Mouse (Mus musculus): ENCODE measurements around the gene Brsk2. TPM values are rescaled to one million over a fixed set of nuclear protein-coding genes. Genes with fewer than 3 reads are reported as not detected.
"Not testable (repeated sequence)": the region's sequence is repeated elsewhere in the genome, so short reads cannot be mapped to it uniquely, and the experiment has no call there.

Gene Brsk2
- not detected in 2 replicates for total RNA-seq (2014; fragmentation: Nextera tagmentation)
- total RNA-seq (2017), result not detected in 2 replicates

- peak; percentile 96 for ATAC-seq (replicated peaks; ENCODE audit: poor library complexity, severe bottlenecking)
Measured at GRCm38 (mm10) chr7:141948906-141949798, at the start of gene Brsk2. TSS of gene Brsk2 (plus strand) at chr7:141949751.

DNA sequence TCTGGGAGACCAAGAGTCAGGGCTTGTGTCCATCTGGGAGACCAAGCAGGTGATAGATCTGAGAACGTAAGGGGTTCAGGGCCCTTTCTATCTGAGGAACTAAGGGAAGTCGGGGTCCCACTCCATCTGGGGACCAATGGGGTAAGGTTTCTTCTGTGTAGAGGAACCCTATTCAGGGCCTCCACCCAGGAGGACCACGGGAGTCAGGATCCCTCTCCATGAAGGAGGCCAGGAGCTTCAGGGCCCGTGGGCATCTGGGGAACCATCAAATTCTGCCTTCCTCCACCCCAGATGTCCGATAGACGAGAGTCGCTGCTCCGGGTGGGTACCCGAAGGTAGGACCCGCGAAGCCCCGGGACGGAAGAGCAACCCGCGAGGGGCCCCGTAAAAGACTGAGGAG lies 47.7 kb upstream of the Brsk2 start:
- peak; percentile 18 for ATAC-seq (replicated peaks; ENCODE audit: poor library complexity, severe bottlenecking)

- peak; percentile 89 for ATAC-seq (replicated peaks; ENCODE audit: poor library complexity, severe bottlenecking)
Measured at GRCm38 (mm10) chr7:141902269-141902729, 47.3 kb upstream of the Brsk2 start.

GRCm38 (mm10) chr7:141902791-141903190 lies 46.8 kb upstream of the Brsk2 start:
- ATAC-seq (replicated peaks; ENCODE audit: poor library complexity, severe bottlenecking), result no peak

DNA sequence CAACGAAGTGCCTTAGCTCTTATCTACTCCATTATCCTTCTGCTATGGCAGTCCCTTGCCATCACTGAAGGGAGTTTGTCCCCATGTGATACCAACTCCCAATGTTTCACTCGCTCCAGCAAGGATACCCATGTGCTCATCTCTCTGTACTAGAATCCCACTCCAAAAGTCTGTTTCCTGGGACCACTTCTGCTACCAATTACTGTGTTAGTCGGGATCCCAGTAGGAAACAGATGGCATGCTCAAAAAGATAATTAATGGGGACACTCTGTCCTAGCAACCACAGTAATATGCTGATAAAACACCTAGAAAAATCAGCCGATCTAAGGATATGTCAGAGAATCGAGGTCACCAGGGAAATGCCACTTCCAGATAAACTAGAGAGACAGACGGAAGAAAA lies 41.0 kb upstream of the Brsk2 start:
- ATAC-seq (replicated peaks; ENCODE audit: poor library complexity, severe bottlenecking), result no peak

DNA sequence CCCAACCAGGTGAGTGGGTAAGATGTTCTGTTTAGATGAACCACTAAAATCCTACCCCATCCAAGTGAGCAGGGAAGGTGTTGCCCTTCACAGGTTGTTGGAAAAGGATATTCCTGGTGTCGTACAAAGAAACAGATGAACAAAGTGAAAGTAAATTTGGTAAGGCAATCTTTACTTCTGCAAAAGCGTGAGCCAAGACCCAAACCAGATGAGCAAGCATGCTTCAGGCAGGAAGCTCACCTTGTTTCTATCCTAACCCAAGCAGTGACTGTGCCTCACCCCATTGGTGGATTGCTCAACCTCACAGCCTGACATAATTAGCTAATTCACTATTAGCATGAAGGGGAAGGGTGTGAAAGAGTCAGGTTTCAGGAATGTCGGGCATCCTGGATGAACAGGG lies 38.2 kb upstream of the Brsk2 start:
- peak; percentile 99 for ATAC-seq (replicated peaks; ENCODE audit: poor library complexity, severe bottlenecking)

GRCm38 (mm10) chr7:141918407-141918806 lies 31.1 kb upstream of the Brsk2 start, which contains the start of gene Tollip:
TSS of gene Tollip (minus strand) at chr7:141918507.
- no peak for ATAC-seq (replicated peaks; ENCODE audit: poor library complexity, severe bottlenecking)

DNA sequence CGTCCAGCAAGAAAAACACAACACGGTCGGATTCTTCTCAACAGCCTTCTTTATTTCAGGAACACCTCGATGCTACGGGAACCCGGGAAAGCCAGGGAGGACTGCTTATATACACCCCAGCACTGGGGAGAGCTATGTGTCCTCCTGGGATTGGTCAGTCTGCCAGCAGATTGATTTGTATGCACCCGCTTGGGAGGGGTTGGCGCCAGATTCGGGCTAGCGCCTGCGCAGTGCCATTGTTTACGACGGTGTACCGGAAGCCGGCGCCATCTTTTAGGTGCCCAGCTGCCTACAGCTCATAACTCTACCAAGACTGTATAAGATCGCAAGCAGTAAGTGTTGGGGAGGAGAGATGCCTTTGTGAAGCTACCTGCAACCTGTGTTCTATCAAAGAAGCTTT lies 25.4 kb upstream of the Brsk2 start:
- ATAC-seq (replicated peaks; ENCODE audit: poor library complexity, severe bottlenecking), result not testable (repeated sequence)

DNA sequence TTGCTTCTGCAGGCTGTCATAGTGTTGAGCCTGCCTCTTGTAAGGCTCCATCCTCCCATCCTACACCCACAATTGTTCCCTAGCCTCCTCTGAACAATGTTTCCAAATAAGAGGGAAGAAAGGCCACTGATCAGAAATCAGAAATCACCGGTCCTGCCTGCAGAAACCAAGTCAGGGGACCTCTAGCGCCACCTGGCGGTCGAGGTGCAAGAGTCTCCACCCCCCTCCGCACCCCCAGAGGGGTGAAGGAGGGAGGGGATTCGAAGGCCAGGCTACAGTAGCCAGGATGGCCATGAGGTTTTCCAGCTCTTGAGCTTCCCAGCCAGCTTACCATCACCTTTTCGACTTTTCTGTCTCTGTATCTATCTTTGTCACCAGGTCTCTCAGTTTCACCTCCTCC lies 24.6 kb upstream of the Brsk2 start:
- peak; percentile 79 for ATAC-seq (replicated peaks; ENCODE audit: poor library complexity, severe bottlenecking)

DNA sequence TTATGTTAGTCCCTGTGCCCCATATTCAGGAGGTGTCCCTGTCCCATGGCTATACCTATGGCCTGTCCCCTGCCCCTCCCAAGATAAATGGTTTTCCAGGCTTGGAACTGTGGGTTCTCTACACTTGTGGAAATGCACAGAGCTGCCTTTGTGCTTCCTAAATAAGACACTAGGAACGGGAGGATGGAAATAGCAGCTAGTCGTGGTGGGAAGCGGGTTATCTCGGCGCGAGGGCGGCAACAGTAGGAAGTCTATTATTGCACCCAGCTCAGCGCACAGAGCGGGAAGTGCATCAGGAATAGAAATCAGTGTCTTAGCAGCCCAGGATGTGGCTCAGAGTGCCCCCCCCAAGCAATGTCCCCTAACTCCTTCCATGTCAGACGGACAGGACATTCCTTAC lies 20.9 kb upstream of the Brsk2 start:
- no peak for ATAC-seq (replicated peaks; ENCODE audit: poor library complexity, severe bottlenecking)

DNA sequence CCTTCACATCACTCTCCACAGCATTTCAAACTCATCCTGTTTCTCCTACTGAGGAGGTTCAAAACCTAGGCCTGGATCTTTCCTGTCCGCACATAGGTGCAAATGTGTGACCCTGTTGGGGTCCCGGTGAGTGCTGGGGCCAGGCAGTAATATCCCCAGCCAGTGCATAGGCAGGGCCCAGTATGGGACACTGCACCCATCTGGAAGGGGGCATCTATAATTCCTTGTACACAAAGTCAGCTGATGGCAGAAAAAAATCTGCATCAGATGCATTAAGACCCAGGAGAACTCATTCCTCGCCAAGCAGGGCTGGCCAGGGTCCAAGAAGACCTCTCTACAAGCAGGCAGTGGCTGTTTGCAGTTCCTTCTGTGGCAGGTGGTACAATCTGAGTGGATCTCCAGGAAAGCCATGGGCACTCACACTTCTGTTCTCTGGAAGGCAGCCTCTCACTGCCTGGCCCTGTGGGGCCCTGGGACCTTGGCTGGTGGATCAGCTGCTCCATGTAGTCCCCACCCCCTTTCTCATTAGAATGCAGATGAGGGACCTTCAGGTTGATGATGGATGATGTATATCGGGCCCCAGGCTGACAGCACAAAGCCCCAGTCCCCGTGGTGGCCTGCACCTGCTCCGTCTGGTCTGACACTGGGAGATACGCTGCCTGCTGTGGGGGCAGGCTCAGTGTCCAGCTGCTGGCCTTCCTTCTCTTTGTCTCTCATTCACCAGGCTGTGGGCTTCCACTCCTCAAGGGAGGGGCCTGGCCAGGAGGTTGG lies 15.2 kb upstream of the Brsk2 start:
- no peak for ATAC-seq (replicated peaks; ENCODE audit: poor library complexity, severe bottlenecking)

DNA sequence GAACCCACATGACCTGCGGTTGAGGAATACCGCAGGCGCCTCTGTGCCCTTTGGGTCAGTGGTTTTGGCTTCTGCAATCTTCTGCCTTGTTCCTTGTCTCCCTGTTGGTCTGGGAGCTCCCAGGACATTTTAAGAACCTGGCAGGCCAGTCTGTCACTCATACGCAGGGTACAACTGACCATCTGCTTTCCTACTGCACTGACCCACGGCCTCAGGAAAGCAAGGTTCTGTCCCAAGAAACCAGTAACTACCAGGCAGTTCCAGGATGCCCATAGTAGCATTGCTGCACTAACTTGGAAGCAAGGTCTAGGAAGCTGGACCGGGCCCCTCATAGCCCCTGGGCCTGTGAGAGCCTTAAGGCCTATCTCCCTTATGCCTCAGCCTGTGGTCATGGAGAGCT lies 14.6 kb upstream of the Brsk2 start:
- no peak for ATAC-seq (replicated peaks; ENCODE audit: poor library complexity, severe bottlenecking)

DNA sequence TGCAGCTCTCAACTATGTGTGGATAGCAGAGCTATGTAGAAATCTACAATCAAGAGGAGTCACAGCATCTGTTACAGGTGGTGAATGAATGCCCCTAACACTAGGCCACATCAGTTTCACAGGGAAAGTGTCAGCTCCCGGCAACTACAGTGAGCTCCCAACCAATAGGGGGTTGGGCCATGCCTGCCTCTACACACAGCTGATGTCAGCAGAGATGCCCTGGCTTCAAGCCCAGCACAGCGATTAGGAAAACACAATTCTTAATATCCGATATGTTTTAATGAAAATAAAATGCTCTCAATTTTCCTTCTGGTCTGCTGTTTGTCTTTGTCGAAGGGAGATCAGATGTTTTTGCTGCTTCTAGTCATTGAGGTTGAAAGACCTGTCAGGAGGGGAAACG lies 6.1 kb upstream of the Brsk2 start:
- ATAC-seq (replicated peaks; ENCODE audit: poor library complexity, severe bottlenecking), result no peak

DNA sequence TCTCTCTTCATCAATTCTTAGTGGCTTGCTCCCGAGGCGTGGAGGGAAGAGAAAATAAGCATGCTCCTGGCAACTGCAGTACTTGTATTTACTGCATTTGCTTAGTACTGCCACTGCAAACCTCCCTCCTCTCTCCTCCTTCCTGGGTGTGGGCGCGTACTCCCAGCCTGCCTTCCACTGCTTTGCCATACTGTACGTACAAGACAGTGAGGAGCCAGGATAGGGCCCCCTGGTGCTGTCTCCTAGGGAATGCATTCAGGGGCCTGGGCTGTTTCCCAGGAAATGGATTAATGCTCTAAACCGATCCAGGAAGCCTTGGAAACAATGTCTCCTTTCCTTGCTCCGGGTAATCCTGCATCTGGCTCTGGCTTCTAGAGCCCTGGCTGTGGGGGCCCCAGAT lies 3.6 kb upstream of the Brsk2 start:
- ATAC-seq (replicated peaks; ENCODE audit: poor library complexity, severe bottlenecking), result no peak

DNA sequence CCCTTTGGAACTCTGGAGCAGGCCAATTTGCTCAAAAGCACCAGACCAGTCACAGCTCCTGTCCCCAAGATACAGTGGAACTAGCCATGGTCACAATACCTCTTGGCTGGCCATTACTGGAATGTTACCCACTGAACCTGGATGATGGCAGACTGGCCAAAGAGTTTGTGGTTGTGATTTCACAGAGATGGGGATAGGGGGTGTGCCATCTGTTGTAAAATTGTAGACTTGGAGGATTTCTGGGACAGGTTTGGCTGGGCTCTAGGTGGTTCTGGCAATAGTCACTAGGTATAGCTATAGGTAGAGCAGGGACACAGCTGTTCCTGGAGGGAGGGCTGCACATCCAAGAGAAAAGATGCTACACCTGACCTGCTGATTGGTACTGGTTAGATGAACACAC lies 2.0 kb upstream of the Brsk2 start:
- ATAC-seq (replicated peaks; ENCODE audit: poor library complexity, severe bottlenecking), result no peak

DNA sequence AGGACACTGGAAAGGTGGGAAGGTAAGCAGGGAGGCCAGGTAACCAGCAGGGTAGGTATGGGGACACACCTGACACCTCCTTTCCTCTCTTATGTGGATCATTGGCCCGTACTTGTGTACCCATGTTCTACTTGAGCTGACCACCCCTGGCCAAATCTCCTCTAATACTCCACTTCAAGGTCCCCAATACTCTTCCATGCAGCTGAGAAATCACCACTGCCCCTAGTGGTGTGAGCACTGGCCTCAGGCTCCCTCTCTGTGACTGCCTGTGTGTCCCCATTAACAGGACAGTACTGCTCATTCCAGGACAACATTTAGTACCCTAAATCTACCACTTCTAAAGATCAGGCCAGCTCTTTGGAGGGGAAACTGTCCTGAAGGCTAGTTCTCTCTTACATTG lies 1.5 kb upstream of the Brsk2 start:
- ATAC-seq (replicated peaks; ENCODE audit: poor library complexity, severe bottlenecking), result no peak

GRCm38 (mm10) chr7:141949799-141950103 lies 200 bp downstream of the Brsk2 start:
- ATAC-seq (replicated peaks; ENCODE audit: poor library complexity, severe bottlenecking), result no peak

GRCm38 (mm10) chr7:141950104-141951013 lies 808 bp downstream of the Brsk2 start:
- ATAC-seq (replicated peaks; ENCODE audit: poor library complexity, severe bottlenecking), result 0 out of 2 replicates have a peak, but pooled peaks have one; percentile 7

GRCm38 (mm10) chr7:141951821-141952220 lies 2.3 kb downstream of the Brsk2 start:
- ATAC-seq (replicated peaks; ENCODE audit: poor library complexity, severe bottlenecking), result no peak

DNA sequence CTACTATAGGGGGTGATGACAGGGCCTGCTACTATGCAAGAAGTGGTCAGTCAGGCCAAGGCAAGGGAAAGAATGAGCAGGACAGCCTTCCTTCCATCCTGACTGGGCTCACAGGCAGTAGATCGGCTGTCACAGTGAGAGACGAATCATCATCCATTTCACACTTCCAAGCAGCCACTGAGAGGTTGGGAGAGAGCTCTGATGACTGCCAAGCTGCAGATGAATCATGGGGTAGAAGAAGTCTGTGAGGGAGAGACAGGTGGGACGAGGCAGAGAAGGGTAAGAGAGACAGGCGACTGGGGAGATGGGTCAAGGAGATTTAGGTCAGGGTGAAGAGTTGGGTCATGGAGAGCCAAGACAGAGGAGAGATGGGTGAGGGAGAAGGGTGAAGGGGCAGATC lies 3.4 kb downstream of the Brsk2 start:
- no peak for ATAC-seq (replicated peaks; ENCODE audit: poor library complexity, severe bottlenecking)

Data from granulocyte monocyte progenitor cell, adult 5-6 weeks (primary cell).